Mouse (Mus musculus) B cell, adult 2 months (primary cell): ENCODE measurements around the gene Pofut2.

Source experiments
- DNase-seq, 2 experiments: peaks; one replicate each; pipeline ENCODE4 v3.0.0; 2022

Pofut2 gene

GRCm38 (mm10) chr10:77258704-77259621, at the start of gene Pofut2:
TSS of gene Pofut2 (plus strand) at chr10:77259218.
- DNase-seq = peak; percentile 96 to 97

DNA sequence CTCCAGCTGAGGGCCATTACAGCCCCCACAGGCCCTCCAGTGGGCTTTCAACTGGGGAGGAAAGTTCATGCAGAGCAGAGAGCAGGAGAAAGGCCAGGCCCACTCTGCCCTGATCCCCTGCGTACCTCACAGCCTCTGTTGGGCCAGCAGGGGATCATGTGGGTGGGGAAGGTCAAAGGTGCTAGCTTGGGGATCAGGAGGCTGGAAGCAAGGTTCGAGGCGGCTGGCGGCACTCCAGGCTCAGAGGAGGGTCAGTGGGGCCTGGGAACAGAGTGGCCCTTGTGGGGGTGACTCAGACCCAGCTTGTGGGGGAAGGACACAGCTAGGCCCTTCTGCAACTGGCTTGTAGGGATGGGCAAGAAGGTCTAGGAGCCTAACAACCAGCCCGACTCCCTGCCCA, 49.8 kb upstream of the Pofut2 start:
- no peak for DNase-seq

DNA sequence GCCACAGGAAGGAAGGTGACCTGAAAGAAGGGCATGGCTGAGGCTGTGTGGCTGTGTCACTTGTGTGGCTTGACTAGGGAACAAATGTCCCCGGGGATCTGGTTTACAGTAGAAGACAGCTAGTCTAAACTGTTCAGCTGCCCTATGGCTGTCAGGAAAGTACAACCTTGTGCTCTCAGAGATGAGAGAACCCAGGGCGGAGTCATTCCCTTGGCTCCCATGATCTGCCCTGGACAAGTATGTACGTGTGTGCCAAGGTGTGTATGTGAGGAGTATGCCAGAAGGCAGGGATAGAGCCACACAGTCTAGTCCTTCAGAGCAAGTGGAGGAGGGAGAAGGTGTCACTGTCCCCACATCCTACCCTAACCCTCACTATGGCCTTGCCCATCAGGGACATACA, 48.4 kb upstream of the Pofut2 start:
- DNase-seq = no peak

DNA sequence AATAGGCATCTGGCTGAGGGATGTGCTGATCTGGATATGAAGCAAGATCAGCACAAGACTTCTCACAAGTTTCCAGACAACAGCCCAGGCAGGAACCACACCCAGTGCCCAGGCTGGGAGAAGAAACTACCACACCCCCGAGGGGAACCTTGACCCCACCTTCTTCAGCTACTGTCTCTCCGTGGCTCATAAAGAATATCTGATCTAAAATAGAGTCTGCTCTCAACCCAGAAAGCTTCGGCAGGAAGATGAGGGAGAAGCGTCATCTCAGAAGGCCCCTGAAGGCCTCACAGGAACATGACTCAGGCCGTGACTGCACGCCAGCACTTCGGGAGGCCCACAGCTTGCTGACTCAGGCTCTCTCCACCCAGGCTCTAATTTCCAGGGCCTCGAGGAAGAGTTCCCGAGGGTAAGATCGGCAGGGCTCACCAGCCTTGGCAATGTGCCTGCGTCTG, 47.9 kb upstream of the Pofut2 start:
- no peak for DNase-seq

- DNase-seq = no peak
Observed at GRCm38 (mm10) chr10:77212354-77213120, 46.5 kb upstream of the Pofut2 start.

DNA sequence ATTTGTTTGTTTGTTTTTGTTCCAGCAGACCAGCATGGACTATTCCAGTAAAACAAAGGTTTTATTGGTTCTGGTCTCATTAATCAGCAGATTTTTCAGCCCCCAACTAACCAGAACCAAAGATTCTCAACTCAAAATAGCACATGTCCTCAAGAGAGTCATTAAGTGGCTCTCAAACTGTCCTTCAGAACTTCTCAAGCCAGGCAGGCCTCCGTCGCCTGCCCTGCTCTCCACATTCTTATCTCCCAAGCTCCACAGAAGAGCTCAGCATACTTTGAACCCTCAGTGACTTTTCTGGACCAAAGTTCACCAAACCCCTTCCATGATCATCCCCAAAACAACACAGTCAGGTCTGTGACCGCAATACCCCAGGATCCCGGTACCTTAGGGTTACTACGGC, 45.5 kb upstream of the Pofut2 start:
- no peak for DNase-seq

DNA sequence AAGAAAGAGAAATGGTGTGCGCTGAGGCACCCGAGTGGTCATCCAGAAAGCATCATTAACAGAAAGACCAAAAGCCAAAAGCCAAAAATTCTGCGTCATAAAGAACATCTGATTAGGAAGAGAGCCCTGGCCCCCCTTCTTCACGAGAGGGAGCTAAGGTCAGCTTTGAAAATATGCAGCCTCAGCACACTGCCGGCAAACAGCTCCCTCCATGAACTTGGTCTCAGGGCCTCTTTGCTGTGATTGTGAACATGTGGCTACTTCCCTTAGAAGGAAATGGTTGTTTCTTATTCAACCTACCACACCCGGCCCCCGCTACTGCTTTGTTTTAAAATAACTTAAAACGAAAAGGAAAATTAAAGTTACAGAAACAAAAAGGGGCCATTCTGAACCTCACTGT, 44.4 kb upstream of the Pofut2 start:
- DNase-seq = no peak

GRCm38 (mm10) chr10:77215641-77216040, 43.4 kb upstream of the Pofut2 start:
- no peak for DNase-seq

DNA sequence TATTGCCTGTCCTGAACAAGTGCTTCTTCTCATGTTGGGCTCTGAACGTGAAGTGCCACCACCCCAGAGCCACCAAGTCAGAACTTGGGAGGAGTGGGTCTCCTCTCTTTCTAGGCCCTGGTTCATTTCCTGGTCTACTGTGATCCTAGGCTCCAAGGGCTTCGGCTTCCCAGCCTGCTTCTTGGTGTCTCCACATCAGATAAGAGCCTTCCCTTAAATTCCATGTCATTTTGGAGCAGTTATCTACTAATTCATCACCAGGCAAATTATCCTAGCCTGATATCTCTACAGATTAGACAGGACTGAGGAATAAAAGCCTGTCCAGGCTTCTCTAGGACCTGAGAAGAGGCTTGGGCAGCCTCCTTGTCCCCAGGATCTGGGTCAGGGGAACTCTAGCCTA, 42.7 kb upstream of the Pofut2 start:
- DNase-seq = no peak

DNA sequence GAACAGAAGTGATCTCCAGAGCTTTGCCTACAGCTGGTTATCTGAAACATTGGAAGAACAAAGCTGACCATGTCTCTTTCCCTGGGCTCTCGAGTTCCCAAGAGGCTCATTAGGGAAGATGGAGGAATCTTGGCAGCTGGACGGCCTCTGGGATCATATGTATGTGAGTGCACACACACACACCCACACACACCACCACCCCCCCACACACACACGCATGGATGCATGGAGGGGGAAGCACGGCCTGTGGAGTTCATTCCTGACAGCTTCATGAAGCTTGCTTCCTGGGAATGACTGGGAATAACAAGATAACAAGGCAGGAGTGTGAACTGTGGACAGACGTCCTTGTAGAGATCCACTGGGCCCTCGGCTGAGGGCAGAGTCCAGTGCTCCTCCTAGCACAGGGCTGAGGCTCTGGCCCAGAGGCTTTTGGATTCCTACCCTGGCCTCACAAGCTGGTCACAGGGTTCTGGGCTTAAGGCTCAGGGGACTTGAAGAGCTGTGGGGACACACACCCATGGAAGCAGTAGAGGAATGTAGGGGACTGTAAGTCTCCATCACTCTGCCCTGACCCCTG, 41.8 kb upstream of the Pofut2 start:
- no peak for DNase-seq

- no peak for DNase-seq
Observed at GRCm38 (mm10) chr10:77218059-77218458, 41.0 kb upstream of the Pofut2 start.

DNA sequence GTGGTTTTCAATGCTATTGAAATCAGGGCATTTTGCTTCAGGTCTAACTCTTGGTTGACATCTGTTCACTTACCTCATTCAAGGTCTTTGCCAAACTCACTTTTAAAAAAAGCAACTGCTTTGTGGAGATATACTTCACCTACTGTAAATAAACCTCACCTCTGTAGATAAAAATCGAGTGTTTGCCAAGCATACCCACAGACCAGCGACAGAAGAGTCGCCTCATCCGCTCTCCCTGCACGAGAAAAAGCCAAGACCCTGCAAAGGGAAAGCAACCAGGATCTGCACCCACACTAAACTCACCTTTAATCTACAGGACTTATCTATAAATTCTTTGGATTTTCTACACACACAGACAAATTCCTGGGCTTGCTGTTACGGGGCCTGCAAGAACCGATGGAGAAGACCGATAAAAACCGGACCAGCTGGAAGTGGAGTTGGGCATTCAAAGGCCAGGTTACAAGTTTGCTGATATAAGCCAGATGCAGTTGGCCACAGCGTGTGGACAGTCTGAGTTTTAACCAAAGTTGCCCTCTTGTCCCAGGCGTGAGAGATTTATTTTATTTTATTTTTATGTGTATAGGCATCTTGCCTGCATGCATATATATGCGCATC, 39.5 kb upstream of the Pofut2 start:
- DNase-seq = no peak

DNA sequence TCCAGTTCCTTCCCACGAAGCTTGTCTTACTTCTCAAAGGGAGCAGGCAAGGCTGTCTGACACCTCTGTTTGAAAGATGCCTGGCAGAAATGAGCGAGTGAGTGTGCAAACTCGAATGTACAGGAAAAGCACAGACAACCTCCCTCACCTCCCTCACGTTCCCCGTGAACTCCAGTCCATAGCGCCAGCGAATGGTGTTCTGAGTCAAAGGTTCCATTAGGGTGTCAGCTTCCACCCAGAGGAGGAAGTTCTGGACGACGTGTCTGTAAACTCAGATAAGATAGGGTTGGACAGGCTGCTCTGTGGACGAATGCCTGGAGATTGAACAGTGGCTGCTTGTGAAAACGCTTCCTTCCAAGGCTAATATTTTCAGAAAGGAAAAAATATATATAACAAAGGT, 37.9 kb upstream of the Pofut2 start:
- no peak for DNase-seq

DNA sequence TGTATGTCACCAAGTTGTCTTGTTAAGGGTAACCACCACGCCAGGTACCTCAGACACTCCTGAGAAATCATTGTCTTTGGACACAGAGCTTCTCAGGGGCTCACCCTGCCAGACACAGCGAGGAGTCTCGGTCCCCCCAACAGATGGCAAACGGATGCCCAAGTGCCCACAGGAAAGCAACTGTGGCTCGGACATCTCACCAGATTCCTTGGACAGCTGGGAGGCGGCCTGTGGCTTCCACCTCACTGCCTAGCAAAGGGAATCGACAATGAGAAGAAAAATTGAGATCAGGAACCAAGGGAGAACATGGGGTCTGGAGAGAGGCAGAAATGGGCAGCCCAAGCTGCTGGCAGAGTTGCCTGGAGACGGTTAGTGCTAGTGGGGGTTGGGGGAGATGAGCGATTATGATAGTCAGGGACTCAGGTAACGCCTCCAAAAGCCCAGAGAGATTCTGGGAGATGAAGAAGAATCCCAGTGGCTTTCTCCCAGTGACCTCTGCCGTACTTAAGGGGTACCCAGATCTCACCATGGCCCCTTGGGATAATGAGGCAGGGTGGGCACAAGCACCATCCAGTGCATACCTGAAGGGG, 36.0 kb upstream of the Pofut2 start:
- no peak for DNase-seq

GRCm38 (mm10) chr10:77224390-77224789, 34.6 kb upstream of the Pofut2 start:
- DNase-seq = no peak

DNA sequence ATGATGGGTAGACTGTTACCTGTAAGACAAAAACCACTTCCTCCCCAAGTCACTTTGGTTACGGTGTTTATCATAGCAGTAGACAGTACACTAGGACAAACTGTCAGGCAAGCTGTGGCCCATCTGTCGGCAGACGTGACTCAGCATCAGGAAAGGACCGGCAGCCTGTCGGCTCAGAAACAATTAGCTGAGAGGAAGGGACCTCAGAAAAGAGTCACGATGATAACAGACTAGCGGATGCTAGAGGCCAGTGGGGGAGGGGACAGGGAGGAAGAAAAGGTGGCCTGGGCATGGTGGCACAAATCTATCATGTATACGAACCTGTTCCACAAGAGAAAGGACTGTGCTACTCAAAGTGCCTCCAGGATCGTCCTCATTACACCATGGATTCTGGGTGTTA, 33.6 kb upstream of the Pofut2 start:
- no peak for DNase-seq

DNA sequence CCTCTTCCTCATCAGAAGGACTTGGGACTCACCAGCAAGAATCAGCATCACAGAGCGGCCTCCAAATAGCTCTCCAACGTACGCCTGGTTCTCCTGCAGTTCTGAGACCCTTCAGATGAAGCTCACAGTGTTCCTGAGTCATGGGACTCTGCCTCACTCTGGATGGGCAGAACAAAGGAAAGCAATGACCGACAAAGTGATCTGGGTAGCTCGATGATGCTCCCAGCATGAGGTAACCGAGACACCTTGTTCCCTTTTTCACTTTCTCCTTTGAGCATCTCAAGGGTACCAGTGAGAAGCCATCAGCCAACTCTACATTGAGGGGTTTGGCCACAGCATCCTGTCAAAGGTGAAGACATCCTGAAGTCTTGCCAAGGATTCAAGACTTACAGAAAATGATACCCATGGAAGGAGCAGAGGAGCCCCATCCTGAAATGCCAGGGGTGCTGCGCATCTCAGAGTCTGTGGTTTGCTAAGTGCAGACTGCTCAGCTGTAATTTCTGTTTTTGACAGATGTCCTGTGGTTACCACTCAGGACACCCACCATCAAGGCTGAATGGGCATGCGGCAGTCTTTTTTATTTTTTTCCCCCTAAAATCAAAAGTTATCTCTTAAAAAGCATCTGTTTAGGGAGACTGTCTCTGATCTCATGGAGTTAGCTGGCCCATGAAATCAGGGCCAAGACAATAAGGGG, 32.9 kb upstream of the Pofut2 start:
- DNase-seq = no peak

DNA sequence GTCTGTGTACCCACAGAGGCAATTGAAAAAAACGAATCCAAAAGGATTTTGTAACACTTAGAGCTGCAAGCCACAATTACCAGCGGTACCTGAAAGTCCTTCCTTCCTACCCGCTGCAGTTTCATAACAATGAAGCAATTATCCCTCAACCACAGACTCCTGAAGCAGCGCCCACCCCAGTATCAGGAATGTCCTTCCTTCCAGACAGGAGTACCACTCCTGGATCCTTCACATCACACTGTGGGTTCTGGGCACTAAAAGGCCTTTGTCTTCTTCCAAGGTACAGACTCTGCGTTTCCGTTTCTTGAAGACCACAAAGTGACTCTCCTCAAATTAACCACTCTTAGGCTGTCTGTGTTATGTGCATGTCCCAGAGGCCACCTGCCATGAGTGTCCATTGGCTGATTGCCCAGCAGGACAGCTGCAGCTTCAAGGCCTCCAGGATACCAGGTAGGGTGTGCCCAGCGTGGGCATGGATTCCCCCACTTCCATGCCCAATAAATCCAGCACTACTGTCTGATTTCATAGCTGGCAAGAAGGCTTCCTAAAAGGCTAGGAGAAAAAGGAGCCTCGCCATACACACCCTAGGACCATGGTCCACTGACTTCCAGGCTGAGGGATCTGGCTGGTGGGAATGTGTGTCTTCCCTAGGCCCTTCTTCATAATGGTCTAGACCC, 32.2 kb upstream of the Pofut2 start:
- no peak for DNase-seq

DNA sequence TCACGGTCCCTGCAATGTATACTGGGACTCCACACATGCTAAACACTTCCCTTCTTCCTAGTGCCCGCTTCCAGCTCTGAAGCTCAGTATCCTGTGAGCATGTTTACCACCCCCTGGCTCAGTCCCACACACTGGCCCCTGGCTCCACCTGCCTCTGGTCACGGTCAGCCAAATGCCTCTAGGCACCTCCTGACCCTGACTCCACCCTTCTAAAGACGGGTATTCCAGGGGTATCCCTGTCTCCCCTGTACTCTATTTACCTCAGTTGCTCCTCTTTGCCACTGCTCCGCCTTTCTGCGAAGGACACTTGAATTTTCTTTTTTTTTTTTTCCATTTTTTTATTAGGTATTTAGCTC, 31.7 kb upstream of the Pofut2 start:
- DNase-seq = no peak

GRCm38 (mm10) chr10:77229609-77230595, 29.1 kb upstream of the Pofut2 start:
- DNase-seq = no peak
